Mouse (Mus musculus): Measurements from ENCODE around the gene Gm47985.

DNA sequence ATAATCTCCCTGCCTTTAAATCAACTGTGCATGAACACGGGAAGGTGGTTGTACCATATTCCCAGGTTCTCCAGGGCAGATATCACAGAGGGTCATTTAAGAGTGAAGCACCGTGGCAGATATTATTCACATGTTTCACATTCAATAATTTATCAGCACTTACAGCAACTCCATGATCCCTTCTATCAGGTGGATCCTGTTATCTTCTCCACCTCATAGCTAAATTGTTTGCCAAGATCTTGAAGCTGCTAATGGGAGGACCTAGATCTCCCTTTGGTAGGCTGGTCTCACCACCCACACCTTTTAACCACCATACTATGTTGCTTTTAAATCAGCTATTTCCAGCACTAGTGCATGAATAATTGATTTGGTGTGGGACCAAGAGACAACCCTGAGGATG, 2.2 kb upstream of the Gm47985 start:
- TF ChIP-seq CTCF (IDR thresholded peaks at IDR 0.05; ENCODE audit: control insufficient read depth, insufficient read depth, insufficient replicate concordance, low read depth, low read length) (no peak), POLR2A (IDR thresholded peaks at IDR 0.05; ENCODE audit: control insufficient read depth, low read depth, low read length) (no peak)
